Mouse (Mus musculus) limb, embryonic 10.5 days (tissue): ENCODE data around the gene Synj2. TPM values are rescaled to one million over a fixed set of nuclear protein-coding genes. Genes with fewer than 3 reads are reported as not detected.

Experiments used
- DNase-seq: peaks from one replicate; pipeline ENCODE4 v3.0.0-alpha.2; 2017; ENCODE audit warnings: low spot score
- H3K27ac ChIP-seq: fragments of 300-500 bp; sonication (generic); 2 replicates; pipeline ENCODE4 v1.5.1; 2016; ENCODE audit warnings: mild to moderate bottlenecking
- H3K27me3 ChIP-seq: fragments of 300-500 bp; sonication (generic); 2 replicates; pipeline ENCODE4 v1.6.1; 2016; ENCODE audit warnings: low read depth, mild to moderate bottlenecking; ENCODE audit not compliant: poor library complexity, severe bottlenecking
- H3K36me3 ChIP-seq: fragments of 300-500 bp; sonication (generic); 2 replicates; pipeline ENCODE4 v1.6.1; 2016; ENCODE audit warnings: mild to moderate bottlenecking, moderate library complexity
- H3K4me1 ChIP-seq: fragments of 300-500 bp; sonication (generic); 2 replicates; pipeline ENCODE4 v1.6.1; 2016
- H3K4me3 ChIP-seq: fragments of 300-500 bp; sonication (generic); 2 replicates; pipeline ENCODE4 v1.5.1; 2016; ENCODE audit warnings: mild to moderate bottlenecking, moderate library complexity
- H3K9me3 ChIP-seq: fragments of 300-500 bp; sonication (generic); replicated peaks from 2 replicates; pipeline ENCODE4 v1.6.1; 2016; ENCODE audit warnings: mild to moderate bottlenecking
- WGBS: fragments of 180-500 bp; shearing (Covaris S2); methylation state at CpG from one replicate; pipeline ENCODE4 v1.1.7; 2016; 5-methylcytosine and 5-hydroxymethylcytosine counted together
- polyA plus RNA-seq: library from polyadenylated mRNA; unstranded; fragments of >200 nt; fragmentation: Nextera tagmentation; extraction: Ambion mirVana; gene quantifications from 2 replicates; pipeline ENCODE4 v1.2.1, GENCODE M21; 2016

The Synj2 gene
- polyA plus RNA-seq, 1 experiment from 2014 or later = 1.1 TPM

DNA sequence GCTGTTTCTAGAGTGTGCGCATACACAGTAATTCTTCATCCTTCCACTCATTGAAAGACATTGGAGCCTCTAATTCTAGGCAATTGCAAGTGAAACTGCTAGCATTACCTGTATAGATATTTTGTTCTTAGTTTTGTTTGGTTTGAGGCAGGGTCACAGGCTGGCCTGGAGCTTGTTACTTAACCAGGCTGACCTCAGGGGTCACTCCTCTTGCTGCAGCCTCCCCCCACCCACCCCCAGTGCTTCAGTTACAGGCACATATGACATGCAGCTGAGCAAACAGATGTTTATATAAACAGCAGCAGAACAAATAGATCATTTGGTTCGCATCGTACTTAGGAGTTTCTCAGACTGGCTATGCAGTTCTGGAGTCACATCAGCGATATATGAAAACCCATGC lies 28.3 kb upstream of the Synj2 start:
- Histone ChIP-seq H3K27ac (no peak overlapping the region), H3K9me3 (no peaks in the 10 kb centered on the region), H3K4me1 (no peaks in the 10 kb centered on the region), H3K4me3 (no peak overlapping the region), H3K27me3 (no peaks in the 10 kb centered on the region), H3K36me3 (peaks cover 31% of the 10 kb centered on the region)
- 87% methylated on average over 4 of the region's 4 CpGs for WGBS
- DNase-seq = no peak

DNA sequence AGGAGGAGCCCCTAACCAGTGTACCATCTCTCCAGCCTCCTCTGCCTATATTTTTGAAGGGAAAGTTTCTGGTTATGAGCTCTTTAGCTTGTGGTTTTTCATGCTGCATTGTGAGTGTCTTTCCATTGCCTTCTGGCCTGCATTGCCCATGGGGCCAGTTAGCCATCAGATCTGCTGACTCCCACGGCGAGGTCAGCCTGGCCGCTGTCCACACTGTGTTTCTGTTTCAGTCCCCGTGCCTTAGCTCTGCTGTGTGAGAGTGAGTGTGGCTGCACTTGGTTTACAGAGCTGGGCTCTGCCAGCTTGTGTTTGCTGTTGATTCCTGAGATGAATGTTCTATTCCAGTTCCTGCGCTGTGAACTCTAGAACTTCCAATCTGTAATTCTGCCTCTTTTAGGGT lies 26.9 kb upstream of the Synj2 start:
- Histone ChIP-seq H3K4me1 (no peaks in the 10 kb centered on the region), H3K4me3 (no peak overlapping the region), H3K27ac (no peak overlapping the region), H3K36me3 (peaks cover 32% of the 10 kb centered on the region), H3K9me3 (no peaks in the 10 kb centered on the region), H3K27me3 (no peaks in the 10 kb centered on the region)
- 84% methylated on average over 5 of the region's 5 CpGs for WGBS
- no peak for DNase-seq

DNA sequence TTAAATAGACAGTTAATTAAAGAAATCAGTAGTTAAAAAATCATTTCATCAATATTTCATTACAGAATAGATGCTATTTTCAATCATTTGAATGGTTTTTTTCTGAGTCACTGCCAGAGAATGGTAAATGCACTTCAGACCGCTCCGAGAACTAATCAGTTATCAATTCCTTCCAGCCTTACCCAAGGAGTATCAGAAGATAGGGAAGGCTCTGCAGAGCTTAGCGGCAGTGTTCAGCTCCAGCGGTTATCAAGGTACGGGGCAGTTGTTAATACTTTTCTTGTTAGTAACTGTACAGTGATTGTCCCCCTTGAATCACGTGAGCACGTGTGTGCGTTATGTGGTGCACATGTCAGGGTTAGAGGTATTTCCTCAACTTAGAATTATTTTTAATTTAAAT lies 19.1 kb upstream of the Synj2 start:
- Histone ChIP-seq H3K36me3 (peaks cover 76% of the 10 kb centered on the region), H3K27me3 (no peaks in the 10 kb centered on the region), H3K4me3 (no peak overlapping the region), H3K27ac (no peak overlapping the region), H3K4me1 (no peaks in the 10 kb centered on the region), H3K9me3 (no peaks in the 10 kb centered on the region)
- 93% methylated on average over 8 of the region's 8 CpGs for WGBS
- no peak for DNase-seq

DNA sequence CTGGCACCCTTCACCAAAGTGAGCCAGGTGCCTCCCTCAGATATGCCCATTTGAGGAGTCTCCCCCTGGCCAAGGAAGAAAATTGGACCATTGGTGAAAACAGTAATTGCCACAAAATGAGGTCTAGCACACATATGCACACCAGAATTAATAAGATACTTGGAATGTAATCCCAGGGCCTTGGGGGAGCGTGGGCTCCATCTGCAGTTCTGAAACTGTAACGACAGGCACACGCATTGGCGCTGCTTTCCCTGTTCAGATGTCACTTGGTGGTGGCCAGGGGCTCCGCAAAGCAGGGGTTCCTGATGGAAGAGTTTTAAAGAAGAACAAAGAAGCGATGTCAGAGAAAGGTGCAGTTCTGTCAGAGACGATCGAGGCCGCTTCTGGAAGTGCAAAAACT lies 17.8 kb upstream of the Synj2 start:
- Histone ChIP-seq H3K27me3 (no peaks in the 10 kb centered on the region), H3K36me3 (peaks cover 81% of the 10 kb centered on the region), H3K27ac (no peak overlapping the region), H3K9me3 (no peaks in the 10 kb centered on the region), H3K4me3 (no peak overlapping the region), H3K4me1 (no peaks in the 10 kb centered on the region)
- DNase-seq = peak; percentile 43
- 79% methylated on average over 9 of the region's 9 CpGs for WGBS

DNA sequence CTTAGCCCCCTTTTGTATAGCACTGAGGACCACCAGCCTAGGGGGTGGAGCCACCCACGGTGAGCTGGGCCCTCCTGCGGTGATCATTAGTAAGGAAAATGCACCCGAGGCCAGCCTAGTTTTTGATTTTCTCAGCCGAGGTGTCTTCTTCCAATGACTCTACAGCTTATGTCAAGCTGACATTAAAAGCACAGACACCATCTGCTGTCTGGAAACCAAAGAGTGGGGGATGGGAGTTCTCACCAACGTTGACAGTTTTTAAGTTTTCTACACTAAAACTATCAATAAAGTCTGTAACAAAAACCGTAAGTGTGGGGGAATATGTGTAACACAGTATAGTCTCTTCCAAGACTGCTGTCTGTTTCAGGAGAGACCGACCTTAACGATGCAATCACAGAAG lies 16.8 kb upstream of the Synj2 start:
- 78% methylated on average over 8 of the region's 8 CpGs for whole genome bisulfite sequencing
- Histone ChIP-seq H3K4me1 (no peaks in the 10 kb centered on the region), H3K27me3 (no peaks in the 10 kb centered on the region), H3K27ac (no peak overlapping the region), H3K4me3 (no peak overlapping the region), H3K36me3 (peaks cover 81% of the 10 kb centered on the region), H3K9me3 (no peaks in the 10 kb centered on the region)
- no peak for DNase-seq

DNA sequence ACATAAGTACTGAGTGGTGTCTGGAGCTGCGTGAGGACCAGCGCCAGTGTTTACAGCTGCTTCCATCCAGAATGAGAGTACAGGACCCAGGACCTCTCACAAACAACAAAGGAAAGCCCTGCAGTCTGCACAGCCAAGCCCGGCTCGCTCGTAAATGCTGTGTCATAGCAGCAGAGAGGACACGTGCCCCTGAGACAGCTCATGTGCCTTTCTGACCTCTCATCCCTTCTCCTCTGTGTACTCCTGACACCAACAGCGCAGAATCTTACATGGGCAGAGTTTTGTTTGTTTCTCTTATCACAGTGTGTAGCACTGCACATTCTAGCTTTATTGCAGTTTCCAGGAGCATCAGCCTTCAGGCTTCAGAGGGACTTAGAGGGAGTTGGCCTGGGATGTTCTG lies 14.4 kb upstream of the Synj2 start:
- Histone ChIP-seq H3K36me3 (peaks cover 72% of the 10 kb centered on the region), H3K4me1 (no peaks in the 10 kb centered on the region), H3K27ac (no peak overlapping the region), H3K27me3 (no peaks in the 10 kb centered on the region), H3K4me3 (no peak overlapping the region), H3K9me3 (no peaks in the 10 kb centered on the region)
- 67% methylated on average over 7 of the region's 7 CpGs for WGBS
- DNase-seq = no peak

DNA sequence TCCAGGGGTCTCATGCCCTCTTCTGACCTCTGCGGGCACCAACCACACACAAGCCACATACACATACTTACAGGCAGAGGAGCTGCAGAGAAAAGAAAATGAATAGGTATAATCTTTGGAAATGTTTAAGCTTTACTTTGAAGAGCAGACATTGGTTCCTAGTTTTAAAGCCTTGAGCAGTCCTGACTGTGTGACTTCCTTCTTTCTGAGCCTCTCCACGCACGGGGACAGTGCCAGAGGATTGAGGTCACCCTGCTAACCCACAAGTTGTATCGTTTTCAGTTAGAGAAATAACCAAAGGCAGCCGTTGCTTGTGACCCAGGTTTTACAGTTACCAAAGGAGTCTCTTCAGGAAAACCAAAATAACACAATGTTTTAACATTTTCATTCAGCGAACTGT lies 12.0 kb upstream of the Synj2 start:
- WGBS = 92% methylated on average over 6 of the region's 6 CpGs
- H3K4me3 ChIP-seq = no peak overlapping the region
- H3K27ac ChIP-seq = no peak overlapping the region
- no peaks in the 10 kb centered on the region for H3K4me1 ChIP-seq
- peaks cover 58% of the 10 kb centered on the region for H3K36me3 ChIP-seq
- H3K27me3 ChIP-seq = no peaks in the 10 kb centered on the region
- no peaks in the 10 kb centered on the region for H3K9me3 ChIP-seq
- DNase-seq = no peak

DNA sequence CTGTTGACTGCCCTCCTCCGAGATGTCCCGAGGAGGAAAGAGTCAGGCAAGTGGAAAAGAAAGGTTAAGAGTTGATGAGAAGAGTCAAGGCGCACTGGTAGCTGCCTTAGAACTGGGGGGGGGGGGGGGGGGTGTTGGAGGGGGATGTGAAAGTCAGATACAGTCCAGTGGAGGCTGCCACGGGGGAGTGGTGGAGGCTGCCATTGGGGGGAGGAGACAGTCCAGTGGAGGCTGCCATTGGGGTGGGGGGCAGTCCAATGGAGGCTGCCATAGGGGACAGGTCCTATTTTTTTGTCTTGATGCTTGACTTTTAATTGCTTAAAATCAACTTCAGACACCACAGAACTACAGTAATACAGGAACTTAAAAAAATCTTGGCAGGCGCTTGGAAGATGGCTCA lies 8.9 kb upstream of the Synj2 start:
- Histone ChIP-seq H3K27ac (no peak overlapping the region), H3K4me1 (peaks cover 17% of the 10 kb centered on the region), H3K4me3 (no peak overlapping the region), H3K27me3 (peaks cover 17% of the 10 kb centered on the region), H3K36me3 (peaks cover 35% of the 10 kb centered on the region), H3K9me3 (no peaks in the 10 kb centered on the region)
- no peak for DNase-seq
- 86% methylated on average over 5 of the region's 5 CpGs for WGBS

DNA sequence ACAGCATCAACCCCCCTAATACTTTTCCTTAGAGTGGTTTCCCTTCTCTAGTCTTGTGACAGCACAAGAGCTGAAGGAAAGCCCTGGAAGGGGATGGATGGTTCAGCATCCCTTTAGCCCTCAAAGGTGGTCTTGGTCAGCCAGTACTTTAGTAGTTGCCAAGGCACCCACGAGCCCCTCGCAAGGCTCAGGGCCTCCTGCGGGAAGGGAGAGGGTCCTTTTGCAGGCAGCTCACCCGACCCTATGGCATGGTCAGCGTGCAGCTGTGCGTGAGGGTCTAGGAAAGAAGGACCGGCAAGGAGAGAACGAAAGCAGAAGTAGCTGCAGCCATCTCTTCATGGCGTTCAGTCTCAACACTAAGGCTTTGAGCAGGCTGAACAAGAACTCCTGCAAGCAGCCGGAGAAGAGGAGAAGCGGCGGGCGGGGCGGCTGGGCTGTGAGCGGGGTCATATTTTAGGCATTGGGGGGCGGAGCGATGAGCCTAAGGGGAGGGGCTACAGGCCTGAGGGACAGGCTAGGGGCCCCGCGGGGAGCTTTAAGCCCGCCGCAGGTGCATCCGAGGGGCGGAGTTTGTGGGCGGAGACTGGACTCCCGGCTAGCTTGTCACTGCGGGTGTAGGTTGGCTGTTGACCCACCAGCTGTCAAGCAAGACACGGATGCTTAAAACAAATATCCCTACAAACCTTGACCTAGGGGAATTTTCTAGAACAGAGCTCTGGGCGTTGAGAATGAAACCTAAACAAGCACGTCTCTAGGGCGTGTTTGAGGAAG lies 6.3 kb upstream of the Synj2 start:
- Histone ChIP-seq H3K36me3 (peaks cover 10% of the 10 kb centered on the region), H3K27ac (0 out of 2 replicates have a peak overlapping the region, but pooled peaks have one; percentile 37), H3K4me1 (peaks cover 17% of the 10 kb centered on the region), H3K4me3 (peak overlapping the region; percentile 46), H3K27me3 (peaks cover 43% of the 10 kb centered on the region), H3K9me3 (no peaks in the 10 kb centered on the region)
- 1% methylated on average over 30 of the region's 30 CpGs for WGBS
- peak; percentile 85 for DNase-seq

DNA sequence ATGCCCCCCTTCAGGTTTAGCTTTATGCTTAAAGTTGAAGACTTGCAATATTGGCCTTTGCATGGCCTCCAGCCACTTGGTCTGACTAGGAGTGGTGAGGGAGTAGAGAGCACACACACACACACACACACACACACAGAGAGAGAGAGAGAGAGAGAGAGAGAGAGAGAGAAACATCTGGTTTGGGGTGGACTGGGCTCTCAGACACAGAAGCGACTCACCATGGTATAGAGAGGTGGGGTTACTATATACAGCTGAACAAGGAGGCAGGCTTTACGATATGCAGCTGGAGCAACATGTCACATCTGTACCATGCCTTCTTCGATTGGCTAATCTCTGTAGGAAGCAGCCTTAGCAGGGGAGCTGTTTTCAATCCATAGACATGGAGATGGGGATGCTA lies 5.4 kb upstream of the Synj2 start:
- WGBS = 60% methylated on average over 3 of the region's 3 CpGs
- Histone ChIP-seq H3K4me3 (no peak overlapping the region), H3K4me1 (peaks cover 19% of the 10 kb centered on the region), H3K27ac (no peak overlapping the region), H3K27me3 (peaks cover 52% of the 10 kb centered on the region), H3K36me3 (peaks cover 5% of the 10 kb centered on the region), H3K9me3 (no peaks in the 10 kb centered on the region)
- DNase-seq = no peak

DNA sequence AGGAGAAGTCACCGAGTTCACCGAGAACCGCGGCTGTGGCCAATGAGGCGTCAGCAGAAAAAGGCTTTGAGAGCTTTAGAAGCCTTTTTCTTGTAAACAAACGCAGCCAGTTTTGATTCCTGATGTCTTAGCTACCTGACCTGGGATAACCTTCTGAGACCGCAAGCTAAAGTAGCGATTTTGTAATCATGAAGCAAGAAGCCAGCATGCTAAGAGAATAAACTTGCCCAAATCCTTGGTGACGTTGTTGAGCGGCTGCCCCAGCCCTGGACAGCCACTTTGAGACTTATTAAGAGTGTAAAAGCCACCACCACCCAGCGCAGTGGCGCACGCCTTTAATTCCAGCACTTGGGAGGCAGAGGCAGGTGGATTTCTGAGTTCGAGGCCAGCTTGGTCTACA lies 4.8 kb upstream of the Synj2 start:
- no peak for DNase-seq
- Histone ChIP-seq H3K27me3 (peaks cover 58% of the 10 kb centered on the region), H3K4me1 (peaks cover 24% of the 10 kb centered on the region), H3K4me3 (no peak overlapping the region), H3K27ac (no peak overlapping the region), H3K36me3 (peaks cover 2% of the 10 kb centered on the region), H3K9me3 (no peaks in the 10 kb centered on the region)
- 81% methylated on average over 14 of the region's 14 CpGs for WGBS

DNA sequence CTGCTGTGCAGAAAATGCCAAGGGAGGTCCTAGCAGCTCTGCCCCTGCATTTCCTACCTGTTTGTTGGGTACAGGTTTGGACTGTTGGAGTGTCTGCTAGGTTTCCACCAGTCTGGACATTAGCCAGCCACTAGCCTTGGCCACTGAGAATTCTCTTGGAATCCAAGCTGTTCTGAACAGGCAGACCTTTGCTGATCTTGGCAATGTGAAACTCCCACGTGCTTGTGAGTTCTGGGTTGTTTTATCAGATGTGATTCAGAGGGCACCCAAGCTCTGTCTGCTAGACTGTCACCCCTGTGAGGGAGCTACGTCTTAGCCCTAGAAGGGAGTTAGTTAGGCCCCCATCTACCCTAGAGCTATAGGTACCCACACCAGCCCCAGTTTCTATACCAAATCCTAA lies 3.6 kb upstream of the Synj2 start:
- peaks cover 30% of the 10 kb centered on the region for H3K4me1 ChIP-seq
- no peaks in the 10 kb centered on the region for H3K9me3 ChIP-seq
- DNase-seq = no peak
- peaks cover 70% of the 10 kb centered on the region for H3K27me3 ChIP-seq
- H3K27ac ChIP-seq = no peak overlapping the region
- no peaks in the 10 kb centered on the region for H3K36me3 ChIP-seq
- 73% methylated on average over 2 of the region's 2 CpGs for WGBS
- H3K4me3 ChIP-seq = no peak overlapping the region

DNA sequence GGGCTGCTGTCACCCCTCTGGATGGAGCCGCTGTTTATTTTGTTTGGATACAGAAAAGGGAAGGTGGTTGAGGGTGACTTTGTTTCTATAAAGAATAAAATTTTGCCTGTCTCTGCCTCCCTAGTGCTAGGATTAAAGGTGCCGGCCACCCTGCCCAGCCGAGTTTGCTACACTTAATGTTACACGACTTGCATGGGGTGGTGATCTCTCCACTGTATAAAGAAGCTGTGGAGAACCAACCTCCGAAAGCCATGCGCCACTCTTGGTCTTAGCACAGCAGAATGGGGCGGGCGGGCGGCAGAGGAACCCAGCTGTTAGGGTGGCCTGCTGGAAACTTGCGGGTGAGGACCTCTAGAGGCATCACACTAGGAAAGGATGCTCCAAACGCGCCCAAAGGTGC lies 1.2 kb upstream of the Synj2 start:
- no peaks in the 10 kb centered on the region for H3K9me3 ChIP-seq
- no peak for DNase-seq
- H3K36me3 ChIP-seq = no peaks in the 10 kb centered on the region
- H3K4me1 ChIP-seq = peaks cover 24% of the 10 kb centered on the region
- peaks cover 78% of the 10 kb centered on the region for H3K27me3 ChIP-seq
- WGBS = 54% methylated on average over 12 of the region's 12 CpGs
- H3K27ac ChIP-seq = no peak overlapping the region
- no peak overlapping the region for H3K4me3 ChIP-seq

DNA sequence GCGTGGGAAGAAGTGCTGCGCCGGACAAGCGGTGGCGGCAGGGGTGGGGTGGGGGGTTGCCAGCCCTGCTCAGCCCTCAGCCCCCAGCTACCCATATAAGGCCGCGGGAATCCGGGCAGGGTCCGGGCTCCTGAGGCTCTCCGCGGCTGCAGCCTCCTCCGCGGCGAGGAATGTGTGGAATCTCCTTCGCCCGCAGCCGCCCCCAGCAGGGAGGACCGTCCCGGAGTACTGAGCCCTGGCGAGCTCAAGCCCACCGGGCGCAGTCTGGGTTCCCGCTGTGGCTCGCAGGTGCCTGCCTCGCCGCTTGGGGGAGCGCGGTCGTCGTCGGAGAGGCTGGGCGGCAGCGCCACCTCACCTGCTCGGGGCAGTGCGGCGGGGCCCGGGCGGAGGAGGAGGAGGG lies 288 bp upstream of the Synj2 start:
- Histone ChIP-seq H3K36me3 (no peaks in the 10 kb centered on the region), H3K27me3 (peaks cover 72% of the 10 kb centered on the region), H3K27ac (peak overlapping the region; percentile 58; the same call in 1 of the 2 replicates), H3K4me3 (peak overlapping the region; percentile 64), H3K4me1 (peaks cover 14% of the 10 kb centered on the region), H3K9me3 (no peaks in the 10 kb centered on the region)
- peak; percentile 85 for DNase-seq
- WGBS = 1% methylated on average over 33 of the region's 38 CpGs
